Mouse (Mus musculus) liver, embryonic 14.5 days (tissue): ENCODE results near the gene Ehbp1l1.

Source experiments
- CTCF ChIP-seq: IDR thresholded peaks from 2 replicates; pipeline ENCODE4 v1.5.1; 2016; ENCODE audit warnings: antibody characterized with exemption, low read depth, control low read depth
- EP300 ChIP-seq: IDR thresholded peaks from 2 replicates; pipeline ENCODE4 v1.6.1; 2016; ENCODE audit warnings: antibody characterized with exemption, low read depth

GRCm38 (mm10) chr19:5711218-5711617 lies 14.9 kb downstream of the Ehbp1l1 start:
- peak; percentile 89 for TF ChIP-seq CTCF
- no peak; the same call in 1 of the 2 replicates for TF ChIP-seq EP300
